Comparison of ENCODE assay signal across 8 mouse cellular contexts in genomic region chr12:31444131-31444546, GRCm38 (mm10). TPM values are rescaled to one million over a fixed set of nuclear protein-coding genes. Genes with fewer than 3 reads are reported as not detected.
A peak's percentile ranks its signal among the peaks of the same experiment; 100 is the strongest.
DNase-seq lines count a peak whose midpoint lies in the region; ATAC-seq and TF ChIP-seq lines count a peak whose summit lies in the region.

No protein-coding gene starts in this region.

- WGBS in kidney, embryonic 14.5 days, result 2% methylated on average over 11 of the region's 11 CpGs
- WGBS in embryonic facial prominence, embryonic 11.5 days, result 3% methylated on average over 11 of the region's 11 CpGs
- WGBS in hindbrain, embryonic 15.5 days, result 2% methylated on average over 11 of the region's 11 CpGs

- peak overlapping the region; percentile 14; the same call in 1 of the 2 replicates for H3K4me3 ChIP-seq in kidney, embryonic 14.5 days (ENCODE audit: low read length)
- no peak overlapping the region for H3K4me3 ChIP-seq in embryonic facial prominence, embryonic 11.5 days (ENCODE audit: low read depth, low read length)
- H3K4me3 ChIP-seq in hindbrain, embryonic 15.5 days, result peak overlapping the region; percentile 28
- H3K4me3 ChIP-seq in left cerebral cortex, adult 2 months, result no peak overlapping the region

- no peaks in the 10 kb centered on the region for H3K9me3 ChIP-seq in kidney, embryonic 14.5 days (ENCODE audit: control insufficient read depth, low read length)
- H3K9me3 ChIP-seq in embryonic facial prominence, embryonic 11.5 days (replicated peaks; ENCODE audit: control insufficient read depth, low read length), result no peaks in the 10 kb centered on the region
- H3K9me3 ChIP-seq in hindbrain, embryonic 15.5 days, result no peaks in the 10 kb centered on the region

- peak overlapping the region; percentile 35 for H3K4me2 ChIP-seq in kidney, embryonic 14.5 days (replicated peaks; ENCODE audit: low read depth, low read length)
- H3K4me2 ChIP-seq in embryonic facial prominence, embryonic 11.5 days (ENCODE audit: low read depth, low read length), result peak overlapping the region; percentile 29; the same call in 1 of the 2 replicates
- peak overlapping the region; percentile 54 for H3K4me2 ChIP-seq in hindbrain, embryonic 15.5 days

- no peaks in the 10 kb centered on the region for H3K36me3 ChIP-seq in kidney, embryonic 14.5 days (ENCODE audit: control insufficient read depth, insufficient read depth, low read length)
- H3K36me3 ChIP-seq in embryonic facial prominence, embryonic 11.5 days (replicated peaks; ENCODE audit: control insufficient read depth, insufficient read depth, low read depth, low read length), result no peaks in the 10 kb centered on the region
- H3K36me3 ChIP-seq in hindbrain, embryonic 15.5 days, result no peaks in the 10 kb centered on the region

- H3K9ac ChIP-seq in kidney, embryonic 14.5 days (ENCODE audit: low read depth, low read length), result no peak overlapping the region
- H3K9ac ChIP-seq in embryonic facial prominence, embryonic 11.5 days (replicated peaks; ENCODE audit: low read length), result no peak overlapping the region
- no peak overlapping the region for H3K9ac ChIP-seq in hindbrain, embryonic 15.5 days

- intact Hi-C loops in left cerebral cortex, adult 2 months (cut with DNase I), result no loop called here

- H3K4me1 ChIP-seq in kidney, embryonic 14.5 days (ENCODE audit: control insufficient read depth, insufficient read depth, low read length), result no peaks in the 10 kb centered on the region
- H3K4me1 ChIP-seq in embryonic facial prominence, embryonic 11.5 days (ENCODE audit: control insufficient read depth, insufficient read depth, low read length), result no peaks in the 10 kb centered on the region; the same call in 1 of the 2 replicates
- 0 out of 2 replicates have a peak, but pooled peaks cover 8% of the 10 kb centered on the region for H3K4me1 ChIP-seq in hindbrain, embryonic 15.5 days (replicated peaks)

- no peak overlapping the region for H3K27ac ChIP-seq in kidney, embryonic 14.5 days (ENCODE audit: low read depth, low read length)
- H3K27ac ChIP-seq in embryonic facial prominence, embryonic 11.5 days (replicated peaks; ENCODE audit: low read depth, low read length), result no peak overlapping the region
- no peak overlapping the region for H3K27ac ChIP-seq in hindbrain, embryonic 15.5 days (replicated peaks)
- no peak overlapping the region for H3K27ac ChIP-seq in left cerebral cortex, adult 2 months

- DNase-seq in kidney, adult 18-20 months, result no peak
- DNase-seq in embryonic facial prominence, embryonic 11.5 days (ENCODE audit: low spot score), result peak; percentile 83
- DNase-seq in lung, postnatal 4 days, result peak; percentile 6 to 23
- peak; percentile 12 for DNase-seq in thymus, postnatal 14 days
- DNase-seq in cerebellum, adult 11-12 months, result no peak
- no peak for DNase-seq in left cerebral cortex, adult 2 months (ENCODE audit: extremely low spot score in 1 of 2, low spot score in 2 of 2)

- 0 out of 2 replicates have a peak, but pooled peaks cover 4% of the 10 kb centered on the region for H3K27me3 ChIP-seq in kidney, embryonic 14.5 days (ENCODE audit: control insufficient read depth, insufficient read depth, low read length)
- no peaks in the 10 kb centered on the region for H3K27me3 ChIP-seq in embryonic facial prominence, embryonic 11.5 days (ENCODE audit: control insufficient read depth, insufficient read depth, low read length)
- H3K27me3 ChIP-seq in hindbrain, embryonic 15.5 days, result no peaks in the 10 kb centered on the region

- ATAC-seq in kidney, embryonic 14.5 days (ENCODE audit: low FRiP score, low TSS enrichment), result peak; percentile 72; the same call in 1 of the 2 replicates
- peak; percentile 70; the same call in 1 of the 2 replicates for ATAC-seq in embryonic facial prominence, embryonic 11.5 days (replicated peaks; ENCODE audit: insufficient number of reproducible peaks, low FRiP score, low TSS enrichment, low read depth)
- ATAC-seq in hindbrain, embryonic 15.5 days (ENCODE audit: low FRiP score, low read depth), result peak; percentile 77

- no peak for TF ChIP-seq CTCF in left cerebral cortex, adult 2 months (IDR thresholded peaks at IDR 0.05)

RNA-seq across cellular contexts. Expression of gene Slc26a3, which starts 53.5 kb away (rescaled TPM):
- polyA plus RNA-seq in kidney, embryonic 14.5 days (2014; fragmentation: Nextera tagmentation; extraction: Ambion mirVana), result not detected in 2 replicates
- polyA plus RNA-seq in embryonic facial prominence, embryonic 11.5 days (2014; fragmentation: Nextera tagmentation; extraction: Ambion mirVana), result not detected in 2 replicates
- polyA plus RNA-seq in hindbrain, embryonic 15.5 days (2015; fragmentation: Nextera tagmentation; extraction: Ambion mirVana), result 0.10 TPM in 1 of 2 replicates, not detected in the other
- under 1 TPM in 1 of 2 experiments, not detected in 1; 0.38 TPM for total RNA-seq in left cerebral cortex, adult 2 months (2021)

RNA-seq across cellular contexts. Expression of gene Cbll1, which starts 55.3 kb away (rescaled TPM):
- 15.4 and 26.1 TPM in 2 replicates for polyA plus RNA-seq in kidney, embryonic 14.5 days (2014; fragmentation: Nextera tagmentation; extraction: Ambion mirVana)
- polyA plus RNA-seq in embryonic facial prominence, embryonic 11.5 days (2014; fragmentation: Nextera tagmentation; extraction: Ambion mirVana), result 22.7 and 24.6 TPM in 2 replicates
- 15.7 and 17.8 TPM in 2 replicates for polyA plus RNA-seq in hindbrain, embryonic 15.5 days (2015; fragmentation: Nextera tagmentation; extraction: Ambion mirVana)
- 10 to 100 TPM; 22.2 to 24.1 TPM for total RNA-seq in left cerebral cortex, adult 2 months (2021)

Comparison
In these comparisons a context has a peak if more than half of its experiments do, and no peak if none do; other contexts are left out.
1. H3K4me3 ChIP-seq: peak in kidney, embryonic 14.5 days (single experiment) and hindbrain, embryonic 15.5 days (single experiment); none in embryonic facial prominence, embryonic 11.5 days (single experiment) and left cerebral cortex, adult 2 months (single experiment).
2. DNase-seq: peak in embryonic facial prominence, embryonic 11.5 days (single experiment), lung, postnatal 4 days (2 of 2) and thymus, postnatal 14 days (single experiment); none in kidney, adult 18-20 months (single experiment), cerebellum, adult 11-12 months (single experiment) and left cerebral cortex, adult 2 months (0 of 2).
3. Peak in every context shown above with its lines, with median percentiles within 50 percentile points of each other: ATAC-seq and H3K4me2 ChIP-seq.